Mouse (Mus musculus) midbrain, embryonic 13.5 days (tissue): ENCODE measurements around the gene Prdx6b. TPM values are rescaled to one million over a fixed set of nuclear protein-coding genes. Genes with fewer than 3 reads are reported as not detected.

Experiments used
- ATAC-seq: fragments of 200-750 bp; cut with Nextera tagmentation; 2 replicates; pipeline ENCODE4 v1.8.0; 2017; ENCODE audit warnings: mild to moderate bottlenecking, moderate TSS enrichment, moderate library complexity
- H3K27ac ChIP-seq: fragments of 300-500 bp; sonication (generic); 2 replicates; pipeline ENCODE4 v1.5.1; 2015; ENCODE audit warnings: inconsistent platforms, mild to moderate bottlenecking, moderate library complexity
- H3K27me3 ChIP-seq: fragments of 300-500 bp; sonication (generic); 2 replicates; pipeline ENCODE4 v1.6.1; 2015; ENCODE audit warnings: mild to moderate bottlenecking, inconsistent platforms
- H3K36me3 ChIP-seq: fragments of 300-500 bp; sonication (generic); 2 replicates; pipeline ENCODE4 v1.6.1; 2015; ENCODE audit warnings: mild to moderate bottlenecking, inconsistent platforms
- H3K4me1 ChIP-seq: fragments of 300-500 bp; sonication (generic); replicated peaks from 2 replicates; pipeline ENCODE4 v1.6.1; 2015; ENCODE audit warnings: inconsistent platforms
- H3K4me2 ChIP-seq: fragments of 300-500 bp; sonication (generic); replicated peaks from 2 replicates; pipeline ENCODE4 v1.6.1; 2015; ENCODE audit warnings: moderate library complexity, mild to moderate bottlenecking, inconsistent platforms
- H3K4me3 ChIP-seq: fragments of 300-500 bp; sonication (generic); replicated peaks from 2 replicates; pipeline ENCODE4 v1.5.1; 2015; ENCODE audit warnings: mild to moderate bottlenecking, inconsistent platforms
- H3K9ac ChIP-seq: fragments of 300-500 bp; sonication (generic); replicated peaks from 2 replicates; pipeline ENCODE4 v1.6.1; 2015; ENCODE audit warnings: mild to moderate bottlenecking, inconsistent platforms
- H3K9me3 ChIP-seq: fragments of 300-500 bp; sonication (generic); 2 replicates; pipeline ENCODE4 v1.6.1; 2016; ENCODE audit warnings: mild to moderate bottlenecking, inconsistent platforms
- WGBS: fragments of 180-500 bp; shearing (Covaris S2); methylation state at CpG from one replicate; pipeline ENCODE4 v1.1.7; 2015; 5-methylcytosine and 5-hydroxymethylcytosine counted together
- polyA plus RNA-seq: library from polyadenylated mRNA; unstranded; fragments of >200 nt; fragmentation: Nextera tagmentation; extraction: Ambion mirVana; gene quantifications from 2 replicates; pipeline ENCODE4 v1.2.1, GENCODE M21; 2015

The Prdx6b gene
- polyA plus RNA-seq, 1 experiment from 2014 or later: not detected

DNA sequence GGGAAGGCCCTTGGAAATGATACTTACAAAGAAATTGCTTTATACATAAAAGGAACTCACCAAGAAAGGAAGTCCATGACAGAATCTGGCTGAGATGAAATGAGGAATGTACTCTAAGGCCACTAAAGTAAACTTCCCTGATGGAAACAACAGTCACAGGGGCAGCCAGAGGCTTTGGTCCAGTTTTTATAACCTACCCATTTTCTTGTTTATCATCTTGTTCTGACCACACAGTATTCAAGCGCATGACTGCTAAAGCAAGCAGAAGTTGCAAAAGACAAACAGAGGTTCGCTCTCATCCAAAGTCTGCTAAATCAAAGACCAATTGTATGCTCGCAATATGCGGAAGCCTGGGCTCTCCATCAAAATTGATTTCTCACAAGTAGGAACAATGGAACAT lies 8.5 kb downstream of the Prdx6b start:
- no peak overlapping the region for H3K4me2 ChIP-seq
- H3K4me3 ChIP-seq: no peak overlapping the region
- no peak overlapping the region for H3K9ac ChIP-seq
- WGBS: 86% methylated on average over 4 of the region's 4 CpGs
- no peaks in the 10 kb centered on the region for H3K4me1 ChIP-seq
- no peaks in the 10 kb centered on the region for H3K36me3 ChIP-seq
- no peak for ATAC-seq
- no peaks in the 10 kb centered on the region for H3K27me3 ChIP-seq
- no peaks in the 10 kb centered on the region for H3K9me3 ChIP-seq
- no peak overlapping the region for H3K27ac ChIP-seq

DNA sequence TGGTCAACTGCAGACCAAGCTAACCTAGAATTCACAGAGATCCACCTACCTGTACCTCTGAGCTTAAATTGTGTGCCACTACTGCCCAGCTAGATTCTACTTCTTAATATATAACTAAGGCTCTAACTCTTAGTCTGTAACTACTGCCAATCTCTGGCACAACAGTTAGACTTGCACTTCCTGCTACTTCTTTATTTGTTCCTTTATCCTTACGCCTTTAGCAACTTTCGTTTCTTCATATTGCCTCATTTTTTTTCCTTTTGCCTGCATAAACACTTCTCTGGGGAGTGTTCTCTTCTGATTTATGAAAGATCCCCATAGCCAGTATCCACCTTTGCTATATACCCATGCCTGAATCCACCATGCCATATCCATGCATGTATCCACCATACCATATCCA lies 11.7 kb downstream of the Prdx6b start:
- Histone ChIP-seq H3K4me3 (no peak overlapping the region), H3K27me3 (no peaks in the 10 kb centered on the region), H3K9ac (no peak overlapping the region), H3K4me1 (no peaks in the 10 kb centered on the region), H3K9me3 (no peaks in the 10 kb centered on the region), H3K27ac (no peak overlapping the region), H3K4me2 (no peak overlapping the region), H3K36me3 (no peaks in the 10 kb centered on the region)
- ATAC-seq: no peak
- WGBS: 95% methylated on average over 2 of the region's 2 CpGs

DNA sequence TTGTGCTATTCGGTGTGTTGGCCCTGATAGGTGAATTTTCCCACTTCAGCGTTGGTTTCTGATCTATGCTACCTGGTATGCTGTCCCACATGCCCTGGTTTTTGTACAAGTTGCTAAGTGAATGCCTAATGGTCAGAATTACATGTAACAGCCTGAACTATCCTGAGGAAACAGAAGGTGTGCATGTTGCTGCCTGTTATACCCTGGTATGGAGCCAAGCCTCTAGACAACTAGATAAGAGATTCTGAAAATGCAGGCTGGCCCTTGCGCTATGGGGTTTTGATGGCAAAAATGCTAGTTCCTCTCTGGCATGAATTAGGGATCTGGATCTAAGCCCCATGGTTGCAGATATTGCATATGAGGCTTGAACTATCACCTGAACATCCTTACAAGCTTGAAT lies 15.4 kb downstream of the Prdx6b start:
- no peak for ATAC-seq
- no peak overlapping the region for H3K9ac ChIP-seq
- H3K4me3 ChIP-seq: no peak overlapping the region
- H3K9me3 ChIP-seq: no peaks in the 10 kb centered on the region
- no peak overlapping the region for H3K4me2 ChIP-seq
- 0 out of 2 replicates have a peak, but pooled peaks cover 3% of the 10 kb centered on the region for H3K27me3 ChIP-seq
- no peaks in the 10 kb centered on the region for H3K4me1 ChIP-seq
- no peak overlapping the region for H3K27ac ChIP-seq
- 89% methylated on average over 3 of the region's 3 CpGs for WGBS
- no peaks in the 10 kb centered on the region for H3K36me3 ChIP-seq

DNA sequence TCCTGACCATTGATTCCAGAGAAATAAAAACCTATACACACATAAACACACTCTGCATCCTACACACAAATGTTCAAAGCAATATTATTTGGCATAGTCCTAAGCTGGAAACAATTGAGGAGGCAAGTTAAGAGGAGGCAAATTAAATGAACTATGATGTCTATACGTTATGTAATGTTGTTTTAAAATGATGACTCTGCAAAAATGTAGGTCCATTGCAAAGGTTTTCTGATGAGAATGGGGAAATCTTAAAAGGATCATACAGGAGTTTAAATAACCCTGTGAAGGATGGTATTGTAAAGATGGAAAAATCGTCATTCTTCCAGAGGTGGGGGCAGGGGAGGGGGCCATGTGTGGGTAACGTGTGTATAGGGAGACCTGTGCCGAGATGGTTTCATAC lies 17.5 kb downstream of the Prdx6b start:
- 77% methylated on average over 4 of the region's 4 CpGs for WGBS

DNA sequence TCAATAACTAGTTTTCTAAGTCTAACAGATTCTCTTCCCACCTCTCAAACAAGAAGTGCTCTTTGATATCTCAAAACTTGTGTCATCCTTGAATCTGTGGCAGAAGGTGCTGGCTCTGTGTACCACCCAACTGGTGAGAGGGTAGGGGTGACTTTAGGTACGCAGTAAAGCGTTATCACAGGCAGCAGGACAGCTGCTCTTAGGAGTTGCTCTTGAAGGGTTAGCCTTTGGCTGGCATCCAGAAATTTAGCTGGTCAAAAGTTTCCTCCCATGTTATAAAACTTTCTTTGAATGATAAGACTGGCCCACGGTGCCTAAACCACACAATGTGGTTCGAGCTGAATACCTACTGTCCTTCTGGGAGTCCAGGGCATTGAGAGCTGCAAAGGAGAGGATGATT lies 18.5 kb downstream of the Prdx6b start:
- no peak overlapping the region for H3K4me2 ChIP-seq
- 86% methylated on average over 4 of the region's 4 CpGs for WGBS
- H3K36me3 ChIP-seq: no peaks in the 10 kb centered on the region
- H3K9ac ChIP-seq: no peak overlapping the region
- no peak for ATAC-seq
- H3K27ac ChIP-seq: no peak overlapping the region
- H3K9me3 ChIP-seq: no peaks in the 10 kb centered on the region
- 0 out of 2 replicates have a peak, but pooled peaks cover 3% of the 10 kb centered on the region for H3K27me3 ChIP-seq
- peaks cover 4% of the 10 kb centered on the region for H3K4me1 ChIP-seq
- H3K4me3 ChIP-seq: no peak overlapping the region

More for the DNA sequence above, 17.5 kb downstream of the Prdx6b start:
- Histone ChIP-seq H3K27ac (no peak overlapping the region), H3K9me3 (no peaks in the 10 kb centered on the region), H3K4me3 (no peak overlapping the region), H3K36me3 (no peaks in the 10 kb centered on the region), H3K4me2 (no peak overlapping the region), H3K27me3 (0 out of 2 replicates have a peak, but pooled peaks cover 3% of the 10 kb centered on the region), H3K9ac (no peak overlapping the region), H3K4me1 (peaks cover 2% of the 10 kb centered on the region)
- ATAC-seq: no peak

DNA sequence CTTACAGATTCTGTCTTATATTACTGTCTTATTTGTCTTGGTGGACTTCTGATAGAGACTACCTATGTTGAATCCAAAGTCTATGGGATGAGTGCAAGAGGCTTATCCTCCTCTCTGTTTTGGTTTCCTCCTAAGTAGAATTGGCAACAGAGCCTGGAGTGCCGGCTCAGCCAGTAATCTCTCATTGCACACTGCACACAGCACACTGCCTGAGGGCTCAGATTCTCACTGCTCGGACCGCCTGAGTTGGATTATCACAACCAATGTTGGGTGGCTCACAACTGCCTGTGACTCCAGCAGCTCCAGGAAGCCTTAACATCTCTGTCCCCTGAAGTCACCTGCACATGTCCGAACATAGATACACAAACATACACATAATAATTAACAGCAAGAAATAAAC lies 19.1 kb downstream of the Prdx6b start:
- no peaks in the 10 kb centered on the region for H3K36me3 ChIP-seq
- peaks cover 9% of the 10 kb centered on the region for H3K4me1 ChIP-seq
- 68% methylated on average over 4 of the region's 4 CpGs for WGBS
- H3K27me3 ChIP-seq: 0 out of 2 replicates have a peak, but pooled peaks cover 3% of the 10 kb centered on the region
- H3K9me3 ChIP-seq: no peaks in the 10 kb centered on the region
- H3K4me3 ChIP-seq: no peak overlapping the region
- ATAC-seq: no peak
- no peak overlapping the region for H3K27ac ChIP-seq
- H3K9ac ChIP-seq: no peak overlapping the region
- H3K4me2 ChIP-seq: no peak overlapping the region

DNA sequence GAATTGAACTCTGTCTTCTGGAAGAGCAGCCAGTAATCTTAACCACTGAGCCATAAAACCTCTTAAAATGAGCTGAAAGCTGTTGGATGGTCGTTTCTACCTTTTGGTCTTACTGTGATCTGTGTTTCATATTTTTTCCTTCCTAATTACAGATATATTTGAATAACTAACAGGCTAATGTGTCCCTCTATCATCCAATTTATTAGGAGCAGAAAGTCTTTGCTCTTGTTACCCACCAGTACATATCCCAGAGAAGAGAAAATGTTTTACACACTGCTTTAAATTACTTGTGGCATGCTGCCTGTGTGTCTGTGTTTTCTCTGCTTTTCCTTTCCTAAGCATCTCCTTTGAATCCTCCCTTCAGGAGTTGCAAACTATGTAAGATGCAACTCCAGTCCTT lies 21.9 kb downstream of the Prdx6b start:
- Histone ChIP-seq H3K4me1 (peaks cover 18% of the 10 kb centered on the region), H3K4me3 (no peak overlapping the region), H3K4me2 (no peak overlapping the region), H3K27ac (no peak overlapping the region), H3K9me3 (no peaks in the 10 kb centered on the region), H3K36me3 (no peaks in the 10 kb centered on the region), H3K9ac (no peak overlapping the region), H3K27me3 (0 out of 2 replicates have a peak, but pooled peaks cover 3% of the 10 kb centered on the region)
- no peak for ATAC-seq
- 66% methylated on average over 1 of the region's 1 CpGs for WGBS

DNA sequence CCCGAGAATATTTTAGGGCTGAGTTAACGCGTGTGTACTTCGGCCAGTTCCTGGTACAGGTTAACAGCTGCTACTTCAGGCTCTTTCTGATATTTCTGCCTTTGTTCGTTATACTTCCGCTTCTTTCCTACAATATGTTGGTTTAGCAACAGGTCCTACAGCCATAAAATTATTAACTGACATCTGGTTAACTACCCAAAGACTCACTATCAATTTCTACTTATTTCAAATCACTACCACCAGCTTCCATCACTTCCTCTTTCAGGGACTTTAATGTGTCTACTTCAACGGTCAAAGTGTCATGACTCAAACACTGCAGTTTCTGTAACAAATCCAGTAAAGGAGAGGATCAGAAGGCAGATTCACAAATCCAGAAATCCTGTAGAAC lies 22.6 kb downstream of the Prdx6b start:
- peaks cover 18% of the 10 kb centered on the region for H3K4me1 ChIP-seq
- no peaks in the 10 kb centered on the region for H3K9me3 ChIP-seq
- peak overlapping the region; percentile 85 for H3K4me3 ChIP-seq
- H3K4me2 ChIP-seq: peak overlapping the region; percentile 68
- no peak; the same call in 1 of the 2 replicates for ATAC-seq
- peak overlapping the region; percentile 89 for H3K9ac ChIP-seq
- H3K36me3 ChIP-seq: peaks cover 4% of the 10 kb centered on the region
- H3K27ac ChIP-seq: peak overlapping the region; percentile 97
- 48% methylated on average over 7 of the region's 7 CpGs for WGBS
- H3K27me3 ChIP-seq: 0 out of 2 replicates have a peak, but pooled peaks cover 3% of the 10 kb centered on the region

DNA sequence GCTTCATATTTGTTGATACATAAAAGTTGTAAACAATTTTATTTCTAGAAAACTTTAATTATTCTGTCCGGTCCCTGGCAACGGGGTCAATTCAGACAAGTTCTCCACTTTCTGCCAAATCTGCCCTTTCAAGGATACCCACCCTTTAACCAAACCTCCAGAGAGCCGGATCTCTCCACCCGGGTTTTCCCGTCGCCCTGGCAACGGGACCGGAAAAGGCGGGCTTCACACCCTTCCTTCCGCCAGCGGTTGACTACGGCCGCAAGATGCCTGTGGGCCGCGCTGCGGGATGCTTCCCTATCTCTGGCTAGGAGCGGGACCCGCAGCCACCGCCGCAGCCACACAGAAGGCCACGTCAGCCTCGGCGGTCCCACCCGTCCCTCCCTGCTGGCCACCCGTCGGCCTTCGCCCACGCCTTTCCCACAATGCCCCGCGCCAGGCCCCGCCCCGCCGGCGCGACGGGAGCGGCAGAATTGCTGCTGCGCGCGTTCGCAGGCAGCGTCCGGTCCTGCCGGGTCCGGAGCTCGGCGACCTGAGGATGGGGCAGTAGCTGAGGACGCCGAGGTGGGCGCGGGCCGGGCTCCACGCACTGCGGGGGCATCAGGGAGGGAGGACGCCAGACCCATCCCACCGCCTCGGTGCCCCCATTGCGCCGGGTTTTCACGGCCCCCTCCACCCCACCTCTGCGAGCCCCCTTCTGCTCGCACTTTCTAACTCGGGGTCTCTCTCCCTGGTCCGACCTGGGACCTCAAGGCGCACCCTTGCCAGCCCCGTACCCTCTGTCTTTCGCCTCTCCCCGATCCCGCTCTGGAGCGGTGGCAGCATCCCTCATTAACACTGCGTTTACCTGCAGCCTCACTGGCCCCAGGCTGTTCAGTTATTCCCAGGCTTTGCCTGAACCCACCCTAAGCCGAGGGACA lies 23.2 kb downstream of the Prdx6b start, which contains the start of gene Dnajc10:
Gene Dnajc10, plus strand, starts transcription at position 225 of the 920 bp plus-strand sequence.
- 0 out of 2 replicates have a peak, but pooled peaks cover 3% of the 10 kb centered on the region for H3K27me3 ChIP-seq
- peak within 1 kb of the TSS; percentile 89 for H3K9ac ChIP-seq
- H3K36me3 ChIP-seq: peaks cover 6% of the 10 kb centered on the region
- peak within 1 kb of the TSS; percentile 97 for H3K27ac ChIP-seq
- H3K4me2 ChIP-seq: peak within 1 kb of the TSS; percentile 68
- H3K9me3 ChIP-seq: no peaks in the 10 kb centered on the region
- peak within 1 kb of the TSS; percentile 85 for H3K4me3 ChIP-seq
- peaks cover 18% of the 10 kb centered on the region for H3K4me1 ChIP-seq
- WGBS: under 1% methylated on average over 67 of the region's 72 CpGs
- ATAC-seq: peak; percentile 99

DNA sequence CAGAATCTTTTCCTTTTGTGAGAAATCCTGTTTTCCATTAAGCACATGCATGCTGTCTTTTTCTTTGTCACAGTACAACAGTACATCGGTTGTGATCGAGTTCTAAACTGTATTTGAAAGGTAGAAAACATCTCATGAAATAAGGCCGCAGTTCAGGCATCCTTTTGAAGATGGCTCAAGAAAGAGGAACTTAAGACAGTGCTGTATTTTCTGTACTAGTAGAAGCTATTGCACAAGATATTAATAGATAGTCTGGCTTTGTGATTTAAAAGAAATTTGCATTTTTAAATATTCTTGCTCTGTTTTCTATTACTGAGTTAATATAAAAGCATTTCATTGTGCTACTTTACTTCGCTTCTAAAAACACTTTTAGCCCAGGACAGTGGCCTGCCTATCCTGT lies 30.6 kb downstream of the Prdx6b start:
- H3K36me3 ChIP-seq: peaks cover 58% of the 10 kb centered on the region
- H3K4me3 ChIP-seq: no peak overlapping the region
- 98% methylated on average over 4 of the region's 4 CpGs for whole genome bisulfite sequencing
- no peak overlapping the region for H3K27ac ChIP-seq
- H3K4me2 ChIP-seq: no peak overlapping the region
- ATAC-seq: no peak
- no peaks in the 10 kb centered on the region for H3K27me3 ChIP-seq
- no peaks in the 10 kb centered on the region for H3K9me3 ChIP-seq
- no peak overlapping the region for H3K9ac ChIP-seq
- no peaks in the 10 kb centered on the region for H3K4me1 ChIP-seq

DNA sequence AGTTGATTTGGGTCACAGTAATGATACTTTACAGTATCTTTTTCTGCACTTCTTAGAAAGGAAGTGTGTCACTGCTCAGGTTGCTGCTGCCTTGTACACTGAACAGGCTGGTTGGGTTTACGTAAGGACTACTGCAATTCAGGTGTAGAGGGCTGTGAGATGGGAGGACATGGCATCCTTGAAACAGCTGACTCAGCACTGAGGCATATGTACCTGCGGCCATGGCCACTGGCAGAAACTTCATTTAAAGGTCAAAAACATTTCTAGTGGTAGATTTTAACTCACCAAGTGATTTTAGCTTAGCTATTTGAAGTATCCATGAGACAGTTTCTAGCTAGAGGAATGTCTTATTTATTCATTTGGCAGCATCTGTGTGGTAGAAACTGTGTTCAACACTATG lies 33.5 kb downstream of the Prdx6b start:
- H3K27ac ChIP-seq: no peak overlapping the region
- peaks cover 68% of the 10 kb centered on the region for H3K36me3 ChIP-seq
- no peaks in the 10 kb centered on the region for H3K27me3 ChIP-seq
- H3K4me1 ChIP-seq: no peaks in the 10 kb centered on the region
- H3K4me2 ChIP-seq: no peak overlapping the region
- no peak overlapping the region for H3K4me3 ChIP-seq
- WGBS: 97% methylated on average over 2 of the region's 2 CpGs
- no peaks in the 10 kb centered on the region for H3K9me3 ChIP-seq
- no peak for ATAC-seq
- H3K9ac ChIP-seq: no peak overlapping the region

DNA sequence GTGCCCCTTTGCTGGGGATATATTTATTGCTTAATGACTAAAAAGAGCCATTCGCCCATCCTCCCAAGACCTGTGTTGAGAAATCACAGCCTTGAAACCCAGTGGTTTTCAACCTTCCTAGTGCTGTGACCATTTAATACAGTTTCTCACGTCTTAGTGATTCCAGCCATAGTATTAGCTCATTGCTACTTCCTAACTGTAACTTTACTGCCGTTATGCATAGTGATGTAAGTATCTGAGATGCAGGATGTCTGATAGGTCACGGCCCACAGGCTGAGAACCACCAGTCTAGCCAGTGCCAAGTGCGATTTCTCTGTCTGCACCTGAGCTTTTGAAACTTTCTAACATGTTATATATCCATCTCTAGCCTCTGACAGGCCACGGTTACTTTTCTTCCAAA lies 35.0 kb downstream of the Prdx6b start:
- ATAC-seq: no peak
- Histone ChIP-seq H3K27ac (no peak overlapping the region), H3K27me3 (no peaks in the 10 kb centered on the region), H3K9ac (no peak overlapping the region), H3K4me1 (no peaks in the 10 kb centered on the region), H3K9me3 (no peaks in the 10 kb centered on the region), H3K36me3 (peaks cover 60% of the 10 kb centered on the region), H3K4me2 (no peak overlapping the region), H3K4me3 (no peak overlapping the region)
- 96% methylated on average over 6 of the region's 6 CpGs for WGBS
